Mouse (Mus musculus) lung, postnatal 36 days (tissue): Measurements from ENCODE around the gene Laptm4a.
A peak's percentile ranks its signal among the peaks of the same experiment; 100 is the strongest.

ENCODE experiments used
- DNase-seq: peaks from one replicate; pipeline ENCODE4 v3.0.0; 2022; ENCODE audit warnings: mixed read lengths

The Laptm4a gene

DNA sequence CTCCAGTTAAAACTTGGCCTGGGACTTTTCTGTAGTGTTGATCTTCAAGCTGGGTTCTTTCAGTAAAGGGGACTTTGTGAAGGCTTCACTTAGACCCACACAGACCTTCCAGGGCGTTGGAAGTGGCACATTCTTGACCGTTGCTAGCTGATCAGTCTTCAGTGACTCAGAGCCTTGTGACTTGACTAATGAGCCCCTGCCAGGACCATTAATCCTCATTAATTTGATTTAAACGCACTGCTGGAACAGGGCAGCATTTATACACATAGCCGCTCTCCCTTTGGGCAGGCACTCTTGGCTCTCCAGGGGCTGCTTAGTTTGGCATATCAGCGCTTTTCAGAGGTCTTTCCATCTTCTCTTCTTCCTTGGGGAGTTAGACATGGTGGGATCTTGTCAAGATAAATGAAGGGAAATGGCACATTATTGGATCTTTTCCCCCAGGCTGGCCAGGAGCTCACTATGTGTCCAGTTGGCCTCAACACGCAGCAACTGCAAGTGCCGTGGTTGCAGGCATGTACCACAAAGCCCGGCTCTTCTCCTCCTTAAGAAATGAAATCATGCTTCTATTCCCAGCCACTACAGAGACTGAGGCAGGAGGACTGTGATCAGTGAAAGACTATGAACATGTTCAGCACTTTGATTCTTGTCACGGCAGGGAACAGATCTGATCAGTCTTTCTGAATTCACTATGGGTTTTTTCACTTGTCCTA is 40.3 kb downstream of the Laptm4a start:
- no peak for DNase-seq

DNA sequence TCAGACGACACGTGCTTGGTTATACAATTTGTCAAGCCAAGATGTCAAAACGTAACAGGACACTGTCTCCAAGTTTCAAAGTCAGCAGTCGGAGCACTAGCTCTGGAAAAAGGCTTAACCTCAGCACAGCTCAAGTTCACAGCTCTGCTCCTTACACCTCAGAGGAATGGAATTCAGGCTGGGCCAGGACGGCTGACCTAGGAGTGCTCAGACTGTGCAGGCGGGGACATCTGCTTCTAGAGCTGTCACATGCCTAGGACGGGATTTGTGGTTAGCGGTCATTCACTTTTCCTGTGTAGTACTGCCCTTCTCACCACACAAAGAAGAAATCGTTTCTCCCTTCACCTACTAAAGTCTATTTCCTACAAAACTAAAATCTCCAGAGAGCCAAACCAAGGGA is 48.4 kb downstream of the Laptm4a start:
- peak; percentile 80 for DNase-seq

DNA sequence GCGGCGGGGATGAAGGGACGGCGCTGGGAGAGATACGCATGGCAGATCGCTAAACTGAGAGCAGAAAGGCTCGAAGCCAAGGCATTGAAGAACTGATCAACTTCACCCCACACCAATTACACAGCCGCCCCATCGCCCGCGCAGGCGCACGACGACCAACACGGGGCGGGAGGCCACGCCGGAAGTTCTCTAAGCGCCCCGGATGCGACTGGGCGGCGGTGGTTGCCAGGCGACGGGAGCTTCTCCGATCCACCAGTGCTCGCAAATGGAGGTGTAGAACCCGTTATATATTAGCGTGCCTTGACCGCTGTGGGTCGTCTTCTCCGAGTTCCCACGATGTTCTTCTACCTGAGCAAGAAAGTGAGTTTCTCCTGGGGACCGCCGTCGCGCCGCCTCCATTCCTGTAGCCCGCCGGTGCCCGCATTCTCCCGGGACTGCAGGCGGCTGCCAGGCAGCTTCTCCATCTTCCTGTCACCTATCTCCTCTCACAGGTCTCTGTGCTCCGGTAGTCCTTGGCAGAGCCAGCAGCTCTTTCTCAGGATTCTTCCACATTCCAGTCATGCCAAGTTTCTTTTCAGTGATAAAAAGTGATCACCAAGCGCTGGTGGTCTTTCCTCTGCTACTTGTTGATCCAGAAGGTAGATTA is 52.5 kb downstream of the Laptm4a start, which contains the start of gene Wdr35:
Gene Wdr35, plus strand, starts transcription at position 73 of the 646 bp plus-strand sequence.
- peak; percentile 93 for DNase-seq

DNA sequence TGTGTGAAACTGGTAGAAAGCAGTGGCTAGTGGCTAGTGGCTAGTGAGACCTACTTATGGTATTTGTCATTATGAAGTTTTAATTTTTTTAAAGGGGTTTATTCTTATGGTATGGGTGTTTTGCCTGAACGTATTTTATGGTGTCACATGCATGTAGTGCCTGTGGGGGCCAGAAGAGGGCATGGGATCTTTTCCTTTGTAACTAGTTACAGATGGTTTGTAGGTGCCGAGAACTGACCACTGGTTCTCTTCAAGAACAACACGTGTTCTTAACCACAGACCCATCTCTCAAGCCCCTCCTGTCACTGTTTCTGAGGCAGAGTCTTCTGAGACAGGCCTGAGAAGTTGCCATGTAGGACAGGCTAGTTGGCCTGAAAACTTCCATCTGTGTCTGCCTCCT is 53.6 kb downstream of the Laptm4a start:
- DNase-seq = no peak
